Mouse (Mus musculus) lung, postnatal 0 days (tissue): ENCODE measurements at regions not wholly inside any gene's neighbourhood (a gene's known extent, or its start where the extent isn't known, plus 50 kb on each side); places are given as distances from the start of the nearest gene placed in this dataset.
"Not testable (repeated sequence)": the region's sequence is repeated elsewhere in the genome, so short reads cannot be mapped to it uniquely, and the experiment has no call there.

ENCODE experiments used
- ATAC-seq: fragments of 200-750 bp; cut with Nextera tagmentation; 2 replicates; pipeline ENCODE4 v1.8.0; 2017; ENCODE audit warnings: moderate library complexity
- DNase-seq: peaks from one replicate; pipeline ENCODE4 v3.0.0-alpha.2; 2016; ENCODE audit warnings: low spot score
- H3K27ac ChIP-seq: fragments of 300-500 bp; sonication (generic); 2 replicates; pipeline ENCODE4 v1.5.1; 2014; ENCODE audit warnings: antibody characterized with exemption, mild to moderate bottlenecking, low read length, mixed read lengths
- H3K27me3 ChIP-seq: fragments of 300-500 bp; sonication (generic); replicated peaks from 2 replicates; pipeline ENCODE4 v1.6.1; 2014; ENCODE audit warnings: low read length, mixed read lengths; ENCODE audit not compliant: insufficient read depth
- H3K36me3 ChIP-seq: fragments of 300-500 bp; sonication (generic); 2 replicates; pipeline ENCODE4 v1.6.1; 2014; ENCODE audit warnings: low read length, mixed read lengths; ENCODE audit not compliant: insufficient read depth
- H3K4me1 ChIP-seq: fragments of 300-500 bp; sonication (generic); 2 replicates; pipeline ENCODE4 v1.6.1; 2014; ENCODE audit warnings: antibody characterized with exemption, low read depth, low read length, mixed read lengths; ENCODE audit not compliant: insufficient read depth
- H3K4me2 ChIP-seq: fragments of 300-500 bp; sonication (generic); replicated peaks from 2 replicates; pipeline ENCODE4 v1.6.1; 2014; ENCODE audit warnings: low read depth, mild to moderate bottlenecking, low read length, moderate library complexity, mixed read lengths
- H3K4me3 ChIP-seq: fragments of 300-500 bp; sonication (generic); 2 replicates; pipeline ENCODE4 v1.5.1; 2014; ENCODE audit warnings: low read depth, low read length
- H3K9ac ChIP-seq: fragments of 300-500 bp; sonication (generic); replicated peaks from 2 replicates; pipeline ENCODE4 v1.6.1; 2014; ENCODE audit warnings: low read depth, mild to moderate bottlenecking
- H3K9me3 ChIP-seq: fragments of 300-500 bp; sonication (generic); 2 replicates; pipeline ENCODE4 v1.6.1; 2016; ENCODE audit warnings: low read length, mixed read lengths
- CTCF ChIP-seq: IDR thresholded peaks from 2 replicates; pipeline ENCODE4 v1.5.1; 2016; ENCODE audit warnings: antibody characterized with exemption, mild to moderate bottlenecking
- EP300 ChIP-seq: IDR thresholded peaks from 2 replicates; pipeline ENCODE4 v1.6.1; 2016; ENCODE audit warnings: antibody characterized with exemption, mild to moderate bottlenecking, control low read depth
- WGBS: fragments of 180-500 bp; shearing (Covaris S2); extraction: QIAGEN DNeasy Blood & Tissue Kit; methylation state at CpG from one replicate; pipeline ENCODE4 v1.1.7; 2014; 5-methylcytosine and 5-hydroxymethylcytosine counted together

GRCm38 (mm10) chr5:77931874-77932273 is 524.0 kb upstream of the Igfbp7 start:
- no peak overlapping the region for H3K4me3 ChIP-seq
- no peak overlapping the region for H3K4me2 ChIP-seq
- peak; percentile 78 for ATAC-seq
- WGBS = 36% methylated on average over 2 of the region's 2 CpGs
- H3K9me3 ChIP-seq = no peaks in the 10 kb centered on the region
- no peak overlapping the region for H3K9ac ChIP-seq
- no peaks in the 10 kb centered on the region for H3K4me1 ChIP-seq
- H3K36me3 ChIP-seq = no peaks in the 10 kb centered on the region
- H3K27me3 ChIP-seq = no peaks in the 10 kb centered on the region
- peak; percentile 54 for DNase-seq
- TF ChIP-seq EP300 = 0 out of 2 replicates have a peak, but pooled peaks have one; percentile 11
- TF ChIP-seq CTCF = no peak
- no peak overlapping the region for H3K27ac ChIP-seq

DNA sequence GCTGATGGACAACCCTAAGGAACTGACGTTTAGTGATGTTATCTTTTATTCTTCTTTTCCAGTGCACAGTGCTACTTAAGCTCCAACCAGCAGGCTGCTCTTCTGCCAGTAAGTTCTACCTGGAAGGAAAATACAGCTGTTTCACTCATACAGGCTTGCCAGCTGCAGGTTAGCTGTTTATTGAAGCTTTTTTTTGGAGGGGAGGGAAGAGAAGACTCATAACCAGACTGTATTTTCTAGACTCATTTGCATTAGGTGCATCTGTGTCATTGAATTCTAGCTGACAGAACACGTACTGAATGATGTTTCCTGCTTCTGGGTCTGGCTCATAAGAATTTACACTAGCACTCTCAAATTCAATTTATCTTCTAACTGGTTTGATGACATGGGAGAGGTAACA is 513.3 kb upstream of the Igfbp7 start:
- H3K9me3 ChIP-seq = no peaks in the 10 kb centered on the region
- no peaks in the 10 kb centered on the region for H3K4me1 ChIP-seq
- DNase-seq (no peak), ATAC-seq (no peak)
- no peak overlapping the region for H3K4me2 ChIP-seq
- H3K27me3 ChIP-seq = no peaks in the 10 kb centered on the region
- no peak overlapping the region for H3K4me3 ChIP-seq
- TF ChIP-seq EP300 = no peak
- TF ChIP-seq CTCF = no peak
- WGBS = 49% methylated on average over 2 of the region's 2 CpGs
- H3K36me3 ChIP-seq = no peaks in the 10 kb centered on the region
- no peak overlapping the region for H3K27ac ChIP-seq
- H3K9ac ChIP-seq = no peak overlapping the region

DNA sequence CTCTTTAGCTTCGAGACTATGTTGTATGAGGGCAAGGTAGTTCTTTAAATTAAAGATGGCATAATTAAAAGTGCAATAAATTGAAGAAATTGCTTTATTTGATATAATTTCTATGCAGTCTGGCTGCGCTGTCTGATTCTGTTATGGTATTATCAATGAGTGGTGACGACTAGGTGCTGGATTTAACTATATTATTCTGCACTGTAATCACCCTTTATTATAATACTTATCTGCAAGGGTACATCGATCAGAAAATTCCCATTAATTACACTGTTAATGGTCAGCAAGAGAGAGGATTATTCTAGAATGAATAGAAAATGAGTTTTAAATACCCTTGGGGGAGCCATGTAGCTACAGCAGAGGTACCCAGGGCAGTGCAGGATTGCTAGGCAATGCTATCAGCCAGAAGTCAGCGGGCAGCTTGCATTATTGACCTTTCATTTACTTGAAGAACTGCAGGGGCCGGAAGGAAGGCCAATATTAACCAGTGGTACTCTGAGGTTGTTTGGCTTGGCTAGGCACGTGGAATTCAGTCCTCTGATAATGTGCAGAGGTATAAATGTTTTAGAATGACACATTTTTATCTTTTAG is 509.3 kb upstream of the Igfbp7 start:
- WGBS = 55% methylated on average over 7 of the region's 7 CpGs
- Histone ChIP-seq H3K9ac (no peak overlapping the region), H3K4me1 (no peaks in the 10 kb centered on the region), H3K36me3 (no peaks in the 10 kb centered on the region), H3K27ac (no peak overlapping the region), H3K4me2 (no peak overlapping the region), H3K4me3 (no peak overlapping the region), H3K27me3 (no peaks in the 10 kb centered on the region), H3K9me3 (no peaks in the 10 kb centered on the region)
- ATAC-seq (no peak), DNase-seq (no peak)
- TF ChIP-seq EP300 = no peak
- TF ChIP-seq CTCF = no peak

- no peak for DNase-seq
- WGBS = 46% methylated on average over 2 of the region's 2 CpGs
These were observed 508.5 kb upstream of the Igfbp7 start for GRCm38 (mm10) chr5:77916375-77916774.

DNA sequence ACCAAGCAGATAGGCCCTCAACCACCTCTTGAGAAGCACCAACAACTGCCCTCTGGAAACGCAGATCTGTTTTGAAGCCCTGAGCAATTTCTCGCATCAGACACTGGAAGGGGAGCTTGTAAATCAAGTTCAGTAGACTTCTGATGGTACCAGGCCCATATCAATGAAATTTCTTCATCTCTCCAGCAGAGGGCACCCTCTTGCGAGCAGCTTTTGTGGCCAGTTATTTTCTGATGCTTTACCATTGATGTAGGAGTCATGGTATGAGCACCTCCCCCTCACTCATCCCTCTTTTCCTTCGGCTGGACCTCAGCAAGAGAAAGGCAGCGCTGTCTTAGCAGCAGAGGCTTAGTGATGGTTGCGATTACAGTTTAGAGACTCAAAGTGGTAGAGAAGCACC is 501.4 kb upstream of the Igfbp7 start:
- DNase-seq (peak; percentile 49), ATAC-seq (no peak)
- 53% methylated on average over 6 of the region's 6 CpGs for WGBS
- no peak overlapping the region for H3K27ac ChIP-seq
- H3K27me3 ChIP-seq = no peaks in the 10 kb centered on the region
- H3K4me2 ChIP-seq = no peak overlapping the region
- H3K4me1 ChIP-seq = no peaks in the 10 kb centered on the region
- no peak overlapping the region for H3K4me3 ChIP-seq
- H3K36me3 ChIP-seq = no peaks in the 10 kb centered on the region
- TF ChIP-seq CTCF = peak; percentile 62
- no peak for TF ChIP-seq EP300
- H3K9me3 ChIP-seq = no peaks in the 10 kb centered on the region
- H3K9ac ChIP-seq = no peak overlapping the region

More at GRCm38 (mm10) chr5:77916375-77916774, 508.5 kb upstream of the Igfbp7 start:
- Histone ChIP-seq H3K9me3 (no peaks in the 10 kb centered on the region), H3K36me3 (no peaks in the 10 kb centered on the region), H3K4me3 (no peak overlapping the region), H3K27ac (no peak overlapping the region), H3K27me3 (no peaks in the 10 kb centered on the region), H3K9ac (no peak overlapping the region), H3K4me2 (no peak overlapping the region), H3K4me1 (no peaks in the 10 kb centered on the region)
- ATAC-seq = no peak
- TF ChIP-seq EP300 (no peak), CTCF (no peak)

GRCm38 (mm10) chr5:77892024-77892423 is 484.2 kb upstream of the Igfbp7 start:
- H3K4me2 ChIP-seq, ATAC-seq, H3K4me1 ChIP-seq, H3K36me3 ChIP-seq, H3K9ac ChIP-seq, H3K9me3 ChIP-seq, DNase-seq, H3K4me3 ChIP-seq, H3K27me3 ChIP-seq, H3K27ac ChIP-seq: not testable (repeated sequence)
- 58% methylated on average over 2 of the region's 2 CpGs for WGBS

DNA sequence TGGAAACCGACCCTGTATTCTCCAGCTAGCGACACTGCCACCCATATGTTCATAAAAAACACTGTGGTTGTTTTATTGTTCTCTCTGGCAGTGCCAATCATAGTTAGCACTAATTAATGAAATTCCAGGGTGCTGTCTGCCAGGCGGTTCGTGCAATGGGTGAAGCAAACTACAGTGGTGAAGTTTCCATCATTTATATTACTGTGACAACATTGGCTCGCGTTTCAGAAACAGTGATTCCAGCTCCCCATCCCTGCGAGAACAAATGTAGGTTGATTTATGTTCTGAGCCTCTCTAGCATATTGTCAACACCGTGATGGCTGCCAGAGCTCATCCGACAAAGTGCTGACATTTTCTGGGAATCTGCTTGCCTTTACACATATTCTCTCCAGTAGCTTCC is 480.7 kb upstream of the Igfbp7 start:
- no peak for ATAC-seq
- Histone ChIP-seq H3K9ac (no peak overlapping the region), H3K36me3 (no peaks in the 10 kb centered on the region), H3K4me3 (no peak overlapping the region), H3K4me2 (no peak overlapping the region), H3K9me3 (no peaks in the 10 kb centered on the region), H3K27me3 (no peaks in the 10 kb centered on the region), H3K27ac (no peak overlapping the region), H3K4me1 (no peaks in the 10 kb centered on the region)
- WGBS = 62% methylated on average over 9 of the region's 9 CpGs
- no peak for DNase-seq
- no peak for TF ChIP-seq CTCF
- TF ChIP-seq EP300 = no peak
